Mouse (Mus musculus) ES-E14 (cell line): Measurements from ENCODE around the gene Erp27. TPM values are rescaled to one million over a fixed set of nuclear protein-coding genes. Genes with fewer than 3 reads are reported as not detected.

ENCODE experiments used
- DNase-seq: peaks from one replicate; pipeline ENCODE4 v3.0.0-alpha.2; 2013; ENCODE audit warnings: low read depth, low spot score
- H3K27ac ChIP-seq: 2 replicates; pipeline ENCODE4 v1.5.1; 2012; ENCODE audit warnings: low read depth, mild to moderate bottlenecking, low read length, moderate library complexity, mixed read lengths; ENCODE audit not compliant: poor library complexity, insufficient read depth, severe bottlenecking
- H3K36me3 ChIP-seq: 2 replicates; pipeline ENCODE4 v1.6.1; 2012; ENCODE audit warnings: mild to moderate bottlenecking, low read length, moderate library complexity, mixed read lengths; ENCODE audit not compliant: control insufficient read depth, poor library complexity, insufficient read depth, severe bottlenecking
- H3K4me1 ChIP-seq, 2 experiments: fragments of 150-350 bp in 1 of 2; sonication (generic) in 1 of 2; 2 replicates each; pipeline ENCODE4 v1.6.1; 2012; ENCODE audit warnings: low read length in 2 of 2, mild to moderate bottlenecking in 1 of 2, mixed read lengths in 1 of 2; ENCODE audit not compliant: control insufficient read depth in 2 of 2, insufficient read depth in 2 of 2, poor library complexity in 1 of 2
- H3K4me3 ChIP-seq, 2 experiments: fragments of 150-350 bp in 1 of 2; sonication (generic) in 1 of 2; 2 replicates each; pipeline ENCODE4 v1.5.1; 2012; ENCODE audit warnings: low read length in 2 of 2, low read depth in 1 of 2, mild to moderate bottlenecking in 1 of 2, mixed read lengths in 1 of 2; ENCODE audit not compliant: insufficient read depth in 1 of 2, poor library complexity in 1 of 2, severe bottlenecking in 1 of 2
- H3K9ac ChIP-seq: 2 replicates; pipeline ENCODE4 v1.6.1; 2012; ENCODE audit warnings: low read depth, mild to moderate bottlenecking, low read length, mixed read lengths; ENCODE audit not compliant: poor library complexity, insufficient read depth, severe bottlenecking
- H3K9me3 ChIP-seq: fragments of 150-350 bp; sonication (generic); 2 replicates; pipeline ENCODE4 v1.6.1; 2012; ENCODE audit warnings: low read depth, mild to moderate bottlenecking, low read length; ENCODE audit not compliant: control insufficient read depth, insufficient read depth
- CHD2 ChIP-seq: IDR thresholded peaks from 2 replicates; pipeline ENCODE4 v1.6.1; 2014; ENCODE audit warnings: mild to moderate bottlenecking, low read depth, low read length, inconsistent platforms
- HCFC1 ChIP-seq: IDR thresholded peaks from 2 replicates; pipeline ENCODE4 v1.6.1; 2012; ENCODE audit warnings: low read length, inconsistent platforms, borderline replicate concordance; ENCODE audit not compliant: insufficient read depth
- MAFK ChIP-seq: IDR thresholded peaks from 2 replicates; pipeline ENCODE4 v1.6.1; 2014; ENCODE audit warnings: mild to moderate bottlenecking, low read depth, low read length, inconsistent platforms; ENCODE audit not compliant: insufficient read depth
- ZC3H11A ChIP-seq: IDR thresholded peaks from 2 replicates; pipeline ENCODE4 v1.6.1; 2012; ENCODE audit warnings: low read depth, mild to moderate bottlenecking, inconsistent platforms, low read length, borderline replicate concordance
- ZNF384 ChIP-seq: IDR thresholded peaks from 2 replicates; pipeline ENCODE4 v1.6.1; 2012; ENCODE audit warnings: low read depth, low read length, inconsistent platforms
- in situ Hi-C, 2 experiments: fragments of 600-800 bp; cut with MboI; formaldehyde crosslinking; loops; one replicate each; pipeline ENCODE4 v1.15.1; 2025; ENCODE audit warnings: low sequenced_read_pairs in 2 of 2, inconsistent platforms in 1 of 2; ENCODE audit not compliant: unreplicated experiment in 2 of 2
- total RNA-seq: library from RNA; depleted of rRNA; stranded (reverse); fragments of 300-350 nt; gene quantifications from 2 replicates; pipeline ENCODE4 v1.2.3, GENCODE M21; 2012

Gene Erp27
- total RNA-seq, 1 experiment = not detected

DNA sequence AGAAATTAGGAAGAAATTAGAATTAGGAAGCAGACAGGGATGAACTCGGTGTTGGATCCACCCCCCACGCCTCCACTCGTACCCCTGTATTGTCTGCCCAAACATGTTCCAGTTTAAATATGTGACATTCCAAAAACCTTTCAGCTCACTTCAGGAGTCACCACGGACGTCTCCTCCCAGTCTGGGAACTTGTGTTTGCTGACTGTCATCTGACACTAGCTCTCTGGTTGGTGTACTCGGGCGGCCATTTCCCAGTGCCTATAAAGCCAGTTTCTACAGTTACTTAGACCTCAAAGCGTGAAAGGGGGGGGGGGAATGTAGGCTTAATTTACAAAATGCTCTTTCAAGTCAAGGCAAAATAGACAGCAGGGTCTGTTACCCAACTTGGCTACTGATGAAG lies 40.3 kb downstream of the Erp27 start:
- DNase-seq = no peak
- in situ Hi-C loops = no loop called here

DNA sequence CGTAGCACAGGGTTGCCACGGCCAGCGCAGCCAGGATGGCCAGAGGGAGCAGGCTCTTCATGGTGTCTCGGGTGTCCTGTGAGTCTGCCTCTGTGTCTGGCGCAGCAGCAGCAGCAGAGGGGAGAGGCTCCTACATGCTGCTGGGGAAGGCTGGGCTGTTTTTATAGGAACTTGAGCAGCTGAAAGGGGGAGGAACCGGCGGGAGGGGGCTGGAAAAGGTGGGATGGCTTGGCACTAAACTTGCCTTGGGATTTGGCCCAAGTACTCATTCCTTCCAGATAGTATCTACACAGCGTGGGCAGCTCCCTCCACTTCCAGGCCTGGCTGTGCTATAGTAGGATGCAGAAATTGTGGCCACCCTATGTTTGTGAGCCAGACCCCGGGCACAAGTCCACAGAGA lies 46.3 kb downstream of the Erp27 start, which contains the start of gene Mgp:
Gene Mgp, minus strand, starts transcription at position 154 of the 400 bp plus-strand sequence.
- H3K9ac ChIP-seq = no peak within 1 kb of the TSS
- no peak within 1 kb of the TSS for H3K27ac ChIP-seq
- H3K36me3 ChIP-seq = no peaks in the 10 kb centered on the region
- DNase-seq = no peak
- no peak within 1 kb of the TSS for H3K4me3 ChIP-seq
- TF ChIP-seq ZNF384 (no peak), CHD2 (no peak), HCFC1 (no peak), ZC3H11A (no peak), MAFK (no peak)
- H3K9me3 ChIP-seq = no peaks in the 10 kb centered on the region
- H3K4me1 ChIP-seq = no peaks in the 10 kb centered on the region
- in situ Hi-C loops = no loop called here

More for the DNA sequence above, 40.3 kb downstream of the Erp27 start:
- Histone ChIP-seq H3K36me3 (no peaks in the 10 kb centered on the region), H3K27ac (no peak overlapping the region), H3K4me1 (no peaks in the 10 kb centered on the region), H3K4me3 (no peak overlapping the region), H3K9me3 (no peaks in the 10 kb centered on the region), H3K9ac (no peak overlapping the region)
- no peak for TF ChIP-seq CHD2
- no peak for TF ChIP-seq MAFK
- no peak for TF ChIP-seq HCFC1
- no peak for TF ChIP-seq ZNF384
- no peak for TF ChIP-seq ZC3H11A

DNA sequence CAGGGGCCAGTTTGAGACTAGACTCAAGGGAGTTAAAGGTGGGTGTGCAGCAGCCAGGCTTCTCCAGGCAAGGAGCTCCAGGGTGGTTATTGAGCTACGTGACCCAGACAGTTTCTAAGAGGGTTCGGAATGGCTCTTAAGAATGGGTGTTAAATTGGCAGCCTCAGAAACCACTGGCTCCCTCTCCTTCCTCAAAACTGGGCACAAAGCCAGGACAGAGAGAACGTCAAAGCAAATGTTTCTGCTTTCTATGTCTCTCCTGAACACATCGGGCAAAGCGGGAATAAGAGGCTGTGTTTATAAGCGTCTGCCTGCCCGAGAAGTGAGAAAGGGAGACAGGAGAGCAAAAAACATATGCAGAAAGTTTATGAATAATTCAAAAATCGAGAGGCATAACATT lies 47.4 kb downstream of the Erp27 start:
- no peaks in the 10 kb centered on the region for H3K36me3 ChIP-seq
- DNase-seq = no peak
- no peak overlapping the region for H3K9ac ChIP-seq
- no peaks in the 10 kb centered on the region for H3K9me3 ChIP-seq
- no peaks in the 10 kb centered on the region for H3K4me1 ChIP-seq
- no peak overlapping the region for H3K4me3 ChIP-seq
- in situ Hi-C loops = no loop called here
- H3K27ac ChIP-seq = no peak overlapping the region
- TF ChIP-seq ZNF384 = no peak
- no peak for TF ChIP-seq HCFC1
- no peak for TF ChIP-seq ZC3H11A
- no peak for TF ChIP-seq MAFK
- TF ChIP-seq CHD2 = no peak

DNA sequence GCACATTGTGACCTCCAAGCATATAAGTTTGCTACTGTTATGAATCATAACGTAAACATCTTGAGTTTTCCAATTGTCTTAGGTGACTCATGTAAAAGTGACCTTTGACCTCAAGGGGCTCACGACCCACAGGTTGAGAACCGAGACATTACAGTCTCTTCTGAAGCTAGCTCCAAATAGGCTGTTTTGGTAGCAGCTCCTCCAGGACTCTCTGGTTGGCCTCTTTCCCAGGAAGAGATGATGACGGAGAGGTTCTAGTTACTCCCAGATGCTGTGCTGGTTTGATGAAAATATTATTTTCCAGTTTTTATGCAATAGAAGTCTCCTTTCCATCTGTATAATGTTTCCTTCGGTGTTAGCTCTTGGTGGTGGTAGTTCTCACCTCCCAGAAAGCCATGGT lies 53.1 kb downstream of the Erp27 start:
- no peaks in the 10 kb centered on the region for H3K9me3 ChIP-seq
- no peaks in the 10 kb centered on the region for H3K4me1 ChIP-seq
- DNase-seq = no peak
- H3K9ac ChIP-seq = no peak overlapping the region
- TF ChIP-seq ZC3H11A = no peak
- in situ Hi-C loops = no loop called here
- no peak overlapping the region for H3K27ac ChIP-seq
- no peak overlapping the region for H3K4me3 ChIP-seq
- H3K36me3 ChIP-seq = no peaks in the 10 kb centered on the region

DNA sequence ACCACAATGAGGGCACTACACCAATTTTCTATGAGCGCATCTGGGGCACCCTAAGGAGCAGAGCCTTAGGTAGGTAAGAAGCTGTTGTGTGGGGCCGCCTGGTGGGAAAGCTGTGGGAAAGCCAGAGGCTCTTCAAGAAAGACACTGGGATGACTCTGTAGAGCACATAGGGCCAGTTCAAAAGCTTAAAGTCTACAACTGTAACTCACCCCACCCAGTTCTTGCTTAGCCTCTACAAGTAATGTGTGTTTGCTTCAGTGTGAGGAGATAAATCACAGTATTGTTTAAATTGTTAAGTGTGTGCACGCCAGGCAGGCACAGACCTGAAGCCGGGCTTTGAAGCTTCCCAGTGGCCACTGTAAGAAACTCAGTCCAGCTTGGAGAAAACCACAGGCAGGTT lies 55.8 kb downstream of the Erp27 start:
- no peaks in the 10 kb centered on the region for H3K9me3 ChIP-seq

More for the DNA sequence above, 55.8 kb downstream of the Erp27 start:
- TF ChIP-seq CHD2 = no peak
- TF ChIP-seq ZNF384 = no peak
- TF ChIP-seq MAFK = no peak
- no peak for TF ChIP-seq ZC3H11A
- TF ChIP-seq HCFC1 = no peak
- no peak overlapping the region for H3K4me3 ChIP-seq
- in situ Hi-C loops = no loop called here
- H3K4me1 ChIP-seq = no peaks in the 10 kb centered on the region
- no peak overlapping the region for H3K9ac ChIP-seq
- H3K36me3 ChIP-seq = no peaks in the 10 kb centered on the region
- no peak overlapping the region for H3K27ac ChIP-seq
- no peak for DNase-seq
